Mouse (Mus musculus): ENCODE measurements around the gene Eml3.
"Not testable (repeated sequence)": the region's sequence is repeated elsewhere in the genome, so short reads cannot be mapped to it uniquely, and the experiment has no call there.

The Eml3 gene

DNA sequence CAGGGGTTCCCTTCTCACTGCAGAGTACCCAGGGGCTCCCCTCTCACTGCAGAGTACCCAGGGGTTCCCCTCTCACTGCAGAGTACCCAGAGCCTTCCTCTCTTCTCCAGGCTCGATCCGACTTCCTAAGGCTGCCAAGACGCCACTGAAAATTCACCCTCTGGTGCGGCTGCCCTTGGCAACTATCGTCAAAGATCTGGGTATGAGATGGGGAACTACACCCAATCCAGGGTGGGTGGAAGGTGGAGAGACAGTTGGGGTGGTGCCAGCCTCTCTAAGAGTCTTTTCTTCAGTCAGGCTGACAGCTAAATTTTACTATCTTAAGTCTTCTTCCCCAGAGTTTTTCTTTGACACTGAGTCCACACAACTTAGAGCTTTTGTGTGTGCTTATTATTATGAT is 20.8 kb downstream of the Eml3 start:
- in situ Hi-C loops (cut with MboI; ENCODE audit: low sequenced_read_pairs): no loop called here

DNA sequence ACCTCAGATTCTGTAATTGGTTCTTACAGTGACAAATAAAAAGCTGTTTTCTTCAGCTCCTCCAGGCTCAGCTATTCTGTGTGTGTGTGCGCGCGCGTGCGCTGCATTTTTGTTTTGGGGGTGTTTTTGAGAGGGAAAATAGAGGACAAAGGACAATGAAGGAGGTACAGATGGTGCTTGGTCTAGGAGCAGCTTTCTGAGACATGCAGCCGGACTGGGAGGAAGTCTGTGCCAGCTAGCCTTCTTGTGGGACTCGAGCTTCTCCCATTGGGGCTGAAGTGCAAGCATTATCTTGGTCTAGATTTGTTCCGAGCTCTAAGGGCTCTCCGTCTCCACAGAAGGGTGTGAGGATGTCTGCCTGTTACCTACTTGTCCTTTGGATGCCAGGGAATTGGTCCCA is 22.9 kb downstream of the Eml3 start:
- in situ Hi-C loops (cut with MboI; ENCODE audit: low sequenced_read_pairs): no loop called here

DNA sequence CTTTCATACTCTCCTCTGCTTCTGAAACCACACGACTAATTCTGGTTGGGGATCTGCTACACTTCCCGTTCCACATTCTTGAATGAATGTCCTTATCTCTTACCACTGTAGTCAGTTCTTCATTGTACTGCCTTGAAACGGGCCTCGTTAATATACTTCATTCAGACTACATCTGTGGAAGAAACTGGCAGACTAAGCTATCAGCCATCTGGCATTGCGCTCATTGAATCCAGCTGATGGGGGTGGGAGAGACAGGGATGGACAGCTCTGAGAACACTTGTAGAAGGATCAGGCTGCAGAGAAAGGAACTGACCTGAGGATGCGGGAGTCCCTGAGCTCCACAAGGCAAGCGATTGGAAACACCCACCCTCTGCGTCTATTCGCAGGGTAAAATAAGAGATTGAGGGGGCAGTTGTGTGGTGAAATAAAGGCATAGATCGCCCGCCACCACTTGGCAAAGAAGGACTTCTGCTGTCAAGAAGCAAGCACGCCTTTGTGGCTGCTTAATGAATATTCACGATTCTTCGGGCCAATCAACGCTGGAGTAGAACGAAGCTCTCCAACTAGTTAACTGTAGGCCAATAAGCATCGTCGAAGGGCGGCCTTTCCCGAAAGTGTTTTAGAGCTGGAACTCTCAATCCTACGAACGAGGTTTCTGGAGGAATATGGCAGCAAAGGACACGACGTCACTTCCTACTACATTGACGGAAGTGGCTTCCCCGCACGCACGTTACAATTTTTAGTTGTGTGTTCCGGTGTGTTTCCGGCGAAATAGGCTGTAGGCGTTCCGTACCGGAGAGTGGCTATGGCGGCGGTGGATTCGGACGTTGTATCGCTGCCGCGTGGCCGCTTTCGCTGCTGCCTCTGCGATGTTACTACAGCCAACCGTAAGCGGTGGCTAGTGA is 24.0 kb downstream of the Eml3 start, which contains the start of gene Tut1:
Tut1 (plus strand) TSS at position 713 of the 905 bp plus-strand sequence.
- in situ Hi-C loops (cut with MboI; ENCODE audit: low sequenced_read_pairs): no loop called here

DNA sequence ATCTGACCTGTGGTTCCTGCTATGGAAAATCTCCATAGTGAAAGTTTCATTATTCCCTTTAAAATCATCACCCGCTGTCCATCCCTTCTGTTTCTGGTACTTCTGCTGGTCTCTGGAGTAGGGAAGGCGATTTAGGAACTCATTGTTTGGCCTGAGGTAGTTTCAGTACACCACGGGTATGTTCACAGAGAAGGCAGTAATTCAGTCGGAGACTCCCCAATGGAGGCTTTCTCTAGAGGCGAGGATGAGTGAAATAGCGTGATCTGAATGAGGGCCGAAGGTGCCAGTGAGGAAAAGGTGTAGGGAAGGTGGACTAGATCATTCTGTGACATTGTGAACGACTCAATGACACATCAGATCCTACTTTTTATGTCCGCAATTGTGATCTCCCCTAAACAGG is 24.8 kb downstream of the Eml3 start:
- in situ Hi-C loops (cut with MboI; ENCODE audit: low sequenced_read_pairs): no loop called here

DNA sequence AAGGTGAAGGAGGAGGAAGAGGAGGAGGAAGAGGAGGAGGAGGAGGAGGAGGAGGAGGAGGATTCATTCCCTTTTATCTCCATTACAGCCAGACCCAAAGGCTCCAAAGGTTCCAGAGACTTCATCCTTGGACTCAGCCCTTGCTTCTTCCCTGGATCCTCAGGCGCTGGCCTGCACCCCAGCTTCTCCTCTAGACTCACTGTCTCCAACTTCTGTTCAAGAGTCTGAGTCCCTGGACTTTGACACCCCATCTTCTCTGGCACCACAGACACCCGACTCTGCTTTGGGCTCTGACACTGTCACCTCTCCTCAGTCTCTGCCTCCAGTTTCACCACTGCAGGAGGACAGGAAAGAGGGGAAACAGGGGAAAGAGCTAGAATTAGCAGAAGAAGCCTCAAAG is 32.9 kb downstream of the Eml3 start:
- in situ Hi-C loops (cut with MboI; ENCODE audit: low sequenced_read_pairs): no loop called here

DNA sequence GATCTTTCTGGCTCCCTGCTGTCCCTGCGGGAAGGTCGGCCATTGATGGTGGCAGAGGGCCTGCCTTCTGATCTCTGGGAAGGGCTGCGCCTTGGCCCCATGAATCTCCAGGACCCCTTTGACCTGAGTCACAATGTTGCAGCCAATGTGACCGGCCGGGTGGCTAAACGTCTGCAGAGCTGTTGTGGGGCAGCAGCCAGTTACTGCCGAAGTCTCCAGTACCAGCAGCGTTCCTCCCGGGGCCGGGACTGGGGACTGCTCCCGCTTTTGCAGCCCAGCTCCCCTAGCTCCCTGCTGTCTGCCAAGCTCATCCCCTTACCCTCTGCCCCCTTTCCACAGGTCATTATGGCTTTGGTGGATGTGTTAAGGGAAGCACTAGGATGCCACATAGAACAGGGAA is 35.7 kb downstream of the Eml3 start:
- in situ Hi-C loops (cut with MboI; ENCODE audit: low sequenced_read_pairs): no loop called here

DNA sequence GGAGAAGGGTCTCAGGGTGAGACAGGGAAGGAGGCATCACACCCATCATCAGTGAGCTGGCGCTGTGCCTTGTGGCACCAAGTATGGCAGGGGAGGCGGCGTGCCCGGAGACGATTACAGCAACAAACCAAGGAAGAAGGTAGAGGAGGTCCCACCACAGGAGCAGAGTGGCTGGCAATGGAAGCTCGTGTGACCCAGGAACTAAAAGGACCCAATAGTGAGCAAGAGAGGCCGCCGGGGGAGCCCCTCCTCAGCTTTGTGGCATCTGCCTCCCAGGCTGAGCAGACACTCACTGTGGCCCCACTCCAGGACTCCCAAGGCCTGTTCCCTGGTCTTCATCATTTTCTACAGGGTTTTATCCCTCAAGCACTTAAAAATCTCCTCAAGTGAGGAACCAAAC is 36.4 kb downstream of the Eml3 start:
- in situ Hi-C loops (cut with MboI; ENCODE audit: low sequenced_read_pairs): no loop called here

DNA sequence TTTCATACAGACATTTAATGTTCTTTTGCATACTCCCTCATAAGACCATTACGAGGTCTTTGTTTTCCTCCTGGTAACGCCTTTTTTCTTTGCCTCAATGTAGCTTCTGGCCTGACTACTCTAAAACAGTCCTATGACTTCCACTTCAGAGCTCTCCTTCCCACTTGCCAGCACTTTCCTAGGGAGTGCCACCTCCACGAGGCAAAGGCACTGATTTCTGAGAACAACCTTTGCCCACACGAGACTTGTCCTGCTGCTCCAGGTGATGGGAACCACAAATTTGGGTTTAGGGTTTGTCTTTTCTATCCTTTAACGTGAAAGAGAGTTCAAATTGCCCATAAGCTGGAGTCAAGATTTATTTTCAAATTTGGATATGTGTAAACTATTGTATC is 36.8 kb downstream of the Eml3 start:
- in situ Hi-C loops (cut with MboI; ENCODE audit: low sequenced_read_pairs): no loop called here

DNA sequence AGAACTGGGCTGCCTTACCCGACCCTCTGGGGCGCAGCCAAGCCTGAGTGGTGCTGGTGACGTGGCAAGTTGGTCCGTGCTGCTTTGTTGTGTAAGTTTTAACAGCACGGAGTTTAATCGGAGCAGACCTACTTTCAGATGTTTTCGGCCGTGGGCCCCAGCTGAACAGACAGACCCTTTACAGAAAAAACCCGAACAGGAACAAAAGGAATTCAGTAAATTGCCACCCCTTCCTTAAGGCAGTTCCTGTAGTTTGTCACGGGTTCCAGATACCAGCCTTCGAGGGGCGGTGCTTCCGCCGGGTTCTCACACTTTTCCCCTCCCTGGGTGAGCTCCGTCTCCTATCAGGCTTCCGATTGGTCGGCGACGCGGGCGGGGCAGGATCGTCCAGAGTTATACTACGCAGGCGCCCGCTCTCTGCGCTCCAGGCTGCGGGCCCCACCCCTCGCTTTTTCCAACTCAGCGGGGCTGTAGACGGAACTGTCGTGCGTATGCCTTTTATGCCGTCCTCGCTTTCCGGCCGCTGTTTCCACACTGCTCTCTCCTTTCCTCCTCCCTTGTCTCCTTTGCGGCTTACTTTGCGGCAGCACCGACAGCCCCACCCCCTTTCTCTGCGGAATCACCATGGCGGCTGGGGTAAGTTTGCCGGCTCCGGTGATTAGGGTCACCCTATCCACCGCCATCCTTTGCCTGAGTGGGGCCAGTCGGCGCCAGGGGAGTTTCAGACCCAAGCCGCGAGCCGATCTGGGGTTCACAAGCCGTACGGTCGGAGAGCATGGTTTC is 37.4 kb downstream of the Eml3 start, which contains the start of gene Eef1g:
Eef1g (plus strand) TSS at position 452 of the 783 bp plus-strand sequence.
- in situ Hi-C loops (cut with MboI; ENCODE audit: low sequenced_read_pairs): no loop called here

DNA sequence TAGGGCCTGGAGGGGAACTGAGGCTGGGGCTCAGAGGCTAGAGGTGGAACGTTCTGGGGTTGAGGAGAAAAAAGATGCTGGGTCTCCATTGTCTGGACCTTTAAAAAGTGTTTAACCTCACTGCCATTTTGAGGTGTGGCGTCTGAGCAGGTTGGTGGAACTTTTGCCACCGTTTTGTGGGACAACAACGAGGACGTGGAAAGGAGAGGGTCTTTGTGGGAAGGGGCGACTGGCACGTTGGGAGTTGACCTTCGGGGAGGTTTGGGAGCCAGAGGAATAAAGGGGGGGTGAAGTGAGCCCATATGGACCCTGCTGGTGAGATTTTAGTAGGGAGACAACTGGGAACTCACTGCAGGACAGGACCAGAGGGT is 38.0 kb downstream of the Eml3 start:
- in situ Hi-C loops (cut with MboI; ENCODE audit: low sequenced_read_pairs): no loop called here

DNA sequence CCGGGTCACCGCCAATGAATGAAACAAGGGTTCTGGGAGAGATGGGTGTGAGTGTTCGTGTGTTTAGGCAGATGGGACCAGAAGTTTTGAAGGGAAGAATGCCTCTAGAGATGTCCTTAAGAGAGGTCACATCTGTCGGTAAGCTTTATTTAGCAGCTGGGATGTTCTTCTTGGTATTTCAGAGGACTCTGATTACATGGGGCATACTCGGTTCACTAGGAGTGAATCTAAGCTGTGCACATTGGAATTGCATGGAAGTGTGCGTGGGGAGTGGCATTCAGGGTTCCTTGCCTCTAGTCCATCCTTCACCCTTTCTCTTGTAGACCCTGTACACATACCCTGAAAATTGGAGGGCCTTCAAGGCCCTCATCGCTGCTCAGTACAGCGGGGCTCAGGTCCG is 38.5 kb downstream of the Eml3 start:
- in situ Hi-C loops (cut with MboI; ENCODE audit: low sequenced_read_pairs): no loop called here

DNA sequence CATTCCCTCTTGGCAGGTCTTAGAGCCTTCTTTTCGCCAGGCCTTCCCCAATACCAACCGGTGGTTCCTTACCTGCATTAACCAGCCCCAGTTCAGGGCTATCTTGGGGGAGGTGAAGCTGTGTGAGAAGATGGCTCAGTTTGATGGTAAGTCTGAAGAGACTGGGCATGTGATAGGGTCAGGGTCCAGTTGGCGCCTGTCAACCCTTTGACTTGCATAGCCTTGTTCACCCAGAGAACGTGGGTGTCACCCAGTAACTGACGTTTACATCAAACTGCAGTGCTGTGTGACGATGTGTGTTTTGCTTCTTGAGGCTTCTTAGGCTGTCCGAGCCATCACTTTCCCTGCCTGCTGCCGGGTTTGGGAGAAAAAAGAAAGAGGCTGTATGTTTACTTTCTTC is 43.1 kb downstream of the Eml3 start:
- in situ Hi-C loops (cut with MboI; ENCODE audit: low sequenced_read_pairs): not testable (repeated sequence)

DNA sequence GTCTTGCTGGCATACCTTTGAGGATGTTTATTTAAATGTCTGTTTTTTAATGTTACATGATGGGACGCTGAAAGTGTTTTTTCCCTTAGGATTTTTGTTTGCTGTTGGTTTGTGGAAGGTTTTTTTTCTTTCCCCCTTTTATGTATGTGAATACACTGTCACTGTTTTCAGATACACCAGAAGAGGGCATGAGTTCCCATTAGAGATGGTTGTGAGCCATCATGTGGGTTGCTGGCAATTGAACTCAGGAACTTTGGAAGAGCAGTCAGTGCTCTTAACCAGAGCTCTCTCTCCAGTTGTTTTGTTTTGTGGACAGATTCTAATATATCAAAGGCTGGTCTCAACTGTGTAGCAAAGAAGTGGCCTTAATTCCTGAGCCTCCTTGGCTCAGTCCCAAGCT is 45.3 kb downstream of the Eml3 start:
- in situ Hi-C loops (cut with MboI; ENCODE audit: low sequenced_read_pairs): no loop called here

DNA sequence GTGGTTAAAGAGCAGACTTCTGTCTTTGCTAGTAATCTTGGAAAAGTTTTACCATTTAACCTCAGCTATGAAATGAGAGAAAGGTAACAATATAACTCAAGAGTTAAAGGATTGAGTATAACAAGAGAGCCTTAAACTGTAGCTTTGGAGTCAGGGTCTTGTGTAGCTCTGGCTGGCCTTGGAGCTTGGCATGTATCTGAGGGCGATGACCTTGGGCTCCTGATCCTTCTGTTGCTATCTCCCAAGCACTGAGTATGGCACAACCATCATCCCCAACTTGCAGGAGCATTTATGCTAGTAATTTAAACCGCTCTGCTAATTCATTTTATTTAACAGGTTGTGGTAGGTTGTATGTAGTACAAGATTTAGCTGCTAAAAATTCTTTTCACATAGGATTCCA is 46.1 kb downstream of the Eml3 start:
- in situ Hi-C loops (cut with MboI; ENCODE audit: low sequenced_read_pairs): no loop called here

DNA sequence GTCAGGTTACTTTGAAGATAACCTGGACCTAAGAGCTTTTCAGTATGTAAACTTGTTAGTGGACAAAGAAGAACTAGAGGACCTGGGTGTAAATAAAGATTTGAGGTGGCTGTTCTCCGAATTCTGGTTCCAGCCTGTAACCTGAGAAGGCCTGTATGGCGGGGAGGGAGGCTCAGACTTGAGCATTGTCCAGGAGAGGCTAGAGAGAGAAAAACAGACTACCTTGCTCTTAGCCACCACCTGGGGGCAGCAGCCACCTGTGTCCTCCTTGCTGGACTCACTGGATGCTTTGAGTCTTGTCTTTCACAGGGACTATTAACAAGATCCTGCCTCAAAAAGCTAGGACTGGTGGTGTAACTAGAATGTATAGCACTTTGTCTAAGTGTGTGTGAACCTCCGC is 47.2 kb downstream of the Eml3 start:
- in situ Hi-C loops (cut with MboI; ENCODE audit: low sequenced_read_pairs): no loop called here

DNA sequence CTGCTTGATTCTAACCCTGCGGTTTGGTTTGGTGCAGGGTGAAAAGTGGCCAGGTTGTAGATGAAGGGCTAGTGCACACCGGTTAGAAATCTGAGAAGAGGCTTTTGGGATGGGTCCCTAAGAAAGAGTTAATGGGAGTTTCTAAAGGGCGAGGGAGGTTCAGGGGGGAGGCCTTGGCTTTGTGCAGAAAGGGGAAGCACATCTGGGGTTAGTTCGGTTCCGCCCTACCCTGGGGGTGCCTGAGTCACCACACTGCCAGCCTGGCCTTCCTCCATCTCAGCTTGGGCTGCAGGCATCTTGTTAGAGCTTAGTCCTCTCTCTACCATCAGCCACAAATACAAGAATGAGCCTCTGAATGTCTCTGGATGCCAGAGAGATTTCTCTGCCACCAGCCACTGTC is 51.4 kb downstream of the Eml3 start:
- in situ Hi-C loops (cut with MboI; ENCODE audit: low sequenced_read_pairs): no loop called here

DNA sequence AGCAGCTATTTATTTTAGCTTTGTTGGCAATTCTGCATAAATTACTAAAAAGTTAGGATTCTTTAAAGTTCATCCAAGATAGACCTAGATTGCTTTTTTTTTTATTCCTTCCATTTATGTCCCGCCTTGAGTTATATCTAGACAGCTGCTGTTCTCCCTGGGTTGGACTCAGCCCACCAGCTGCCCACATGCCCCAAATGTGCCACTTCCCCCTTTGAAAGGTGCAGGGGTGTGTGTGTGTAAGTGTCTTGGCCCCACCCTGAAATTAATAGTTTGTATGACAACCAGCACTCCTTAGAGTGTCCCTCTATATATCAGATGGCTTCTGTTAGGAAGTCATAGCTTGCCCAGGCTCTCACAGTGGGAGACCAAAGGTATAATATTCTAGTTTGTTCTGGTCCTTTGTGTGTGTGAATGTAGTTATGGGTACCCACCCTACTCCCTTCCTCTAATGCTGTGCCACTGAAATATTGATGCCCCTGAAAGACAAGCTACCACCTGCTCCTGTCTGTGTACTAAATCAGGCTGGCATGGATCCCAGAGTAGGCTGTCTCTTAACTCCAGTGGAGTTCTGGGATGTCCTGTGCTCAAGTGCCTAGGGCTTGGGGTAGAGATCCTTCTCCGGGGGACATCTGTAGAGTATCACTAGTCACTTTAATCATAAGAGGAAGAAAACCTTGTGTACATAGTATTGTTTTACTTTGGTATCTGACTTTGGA is 52.3 kb downstream of the Eml3 start:
- in situ Hi-C loops (cut with MboI; ENCODE audit: low sequenced_read_pairs): no loop called here

DNA sequence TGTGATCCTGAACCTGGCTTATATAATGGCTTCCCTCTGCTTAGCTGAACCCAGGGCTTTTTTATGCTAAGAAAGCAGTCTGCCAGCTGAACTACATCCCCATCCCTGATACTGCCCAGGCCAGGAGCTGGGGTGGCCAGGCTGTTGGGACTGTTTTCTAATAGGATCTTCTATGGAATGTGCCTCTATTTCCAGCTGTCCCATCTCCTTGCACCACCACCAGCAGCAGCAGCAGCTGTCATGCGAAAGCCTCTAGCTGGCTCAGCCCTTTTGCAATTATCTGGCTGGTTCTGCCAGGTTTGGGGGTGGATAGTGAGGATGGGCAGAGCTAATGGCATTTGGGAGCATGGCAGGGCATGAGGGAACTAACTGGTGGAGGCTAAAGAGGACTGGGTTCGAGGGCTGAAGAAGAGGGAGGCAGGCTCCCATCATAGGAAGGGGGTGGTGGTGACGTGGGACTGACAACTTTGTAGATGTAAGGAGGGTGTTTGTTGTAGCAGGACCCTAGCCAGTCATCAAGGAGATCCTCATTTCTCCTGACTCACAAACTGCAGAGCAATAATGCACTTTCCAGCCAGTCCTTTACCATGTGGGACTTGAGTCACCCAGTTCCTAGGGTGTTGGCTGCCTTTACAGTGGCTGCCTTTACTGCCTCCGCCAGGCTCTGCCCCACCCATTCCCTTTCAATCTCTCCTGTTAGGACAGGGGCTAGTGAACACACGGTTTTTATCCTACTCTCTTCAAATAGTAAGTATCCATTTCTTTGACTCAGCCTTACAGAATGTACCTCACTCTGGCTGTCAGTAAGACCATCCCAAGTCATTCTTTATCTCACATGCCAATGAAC is 53.2 kb downstream of the Eml3 start:
- in situ Hi-C loops (cut with MboI; ENCODE audit: low sequenced_read_pairs): no loop called here

DNA sequence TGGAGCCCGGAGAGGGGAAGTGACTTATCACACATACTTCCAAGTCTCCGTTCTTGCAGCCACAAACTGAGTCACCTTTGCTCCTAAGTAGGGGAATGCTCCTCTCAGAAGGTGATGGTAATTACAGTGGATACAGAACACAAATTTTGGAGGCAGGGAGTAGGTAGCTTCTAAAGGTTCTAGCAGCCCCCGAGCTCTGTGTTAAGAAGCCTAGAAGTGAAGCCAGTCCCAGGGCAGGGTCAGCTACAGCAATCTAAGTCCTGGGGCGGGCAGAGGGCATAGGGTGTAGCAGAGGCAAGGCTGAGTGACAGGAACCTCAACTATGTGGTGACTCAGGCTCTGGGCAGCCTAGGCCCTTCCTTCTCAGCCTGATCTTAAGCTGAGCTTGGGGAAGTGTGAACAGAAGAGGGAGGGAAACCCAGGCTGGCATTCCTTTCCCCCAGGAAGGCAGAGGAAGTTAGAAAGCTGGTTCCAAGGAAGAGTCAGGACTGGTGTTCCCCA is 53.8 kb downstream of the Eml3 start:
- in situ Hi-C loops (cut with MboI; ENCODE audit: low sequenced_read_pairs): no loop called here

DNA sequence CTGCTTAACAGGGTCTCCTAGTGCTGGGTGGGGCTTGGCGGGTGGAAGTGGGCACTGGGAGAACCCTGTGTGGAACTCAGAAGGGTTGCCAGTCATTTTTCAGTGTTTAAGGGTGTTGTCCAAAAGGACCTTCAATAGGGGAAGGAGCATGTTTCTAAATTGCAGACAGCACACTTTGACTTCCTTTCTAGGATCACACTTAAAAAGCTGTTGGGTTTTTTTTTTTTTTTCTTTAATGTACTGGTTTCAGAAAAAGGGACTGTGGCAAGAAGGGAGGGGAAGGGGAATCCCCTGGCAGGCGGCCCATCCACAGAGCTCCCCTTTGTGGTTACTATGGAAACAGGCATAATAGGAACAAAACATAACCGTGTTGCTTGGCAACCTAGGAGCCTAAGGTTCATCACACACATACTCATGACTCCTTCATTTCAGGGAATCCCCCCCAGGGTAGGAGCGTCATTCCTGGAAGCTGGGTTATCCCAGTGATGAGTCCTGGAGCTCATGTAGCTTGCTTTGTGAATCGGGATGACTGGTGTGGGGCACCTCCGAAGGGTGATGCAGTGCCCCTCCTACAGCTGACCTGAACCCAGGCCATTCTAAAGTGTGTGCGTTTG is 55.0 kb downstream of the Eml3 start:
- in situ Hi-C loops (cut with MboI; ENCODE audit: low sequenced_read_pairs): no loop called here
